Mouse (Mus musculus) neural tube, embryonic 13.5 days (tissue): ENCODE results near the gene Pgap3. TPM values are rescaled to one million over a fixed set of nuclear protein-coding genes. Genes with fewer than 3 reads are reported as not detected.

Source experiments
- ATAC-seq: fragments of 200-750 bp; cut with Nextera tagmentation; 2 replicates; pipeline ENCODE4 v1.8.0; 2017; ENCODE audit warnings: low read depth, mild to moderate bottlenecking, moderate TSS enrichment, moderate library complexity
- H3K27ac ChIP-seq: fragments of 300-500 bp; sonication (generic); replicated peaks from 2 replicates; pipeline ENCODE4 v1.5.1; 2015; ENCODE audit warnings: moderate library complexity, mild to moderate bottlenecking, inconsistent platforms
- H3K27me3 ChIP-seq: fragments of 300-500 bp; sonication (generic); 2 replicates; pipeline ENCODE4 v1.6.1; 2015; ENCODE audit warnings: mild to moderate bottlenecking, inconsistent platforms
- H3K36me3 ChIP-seq: fragments of 300-500 bp; sonication (generic); 2 replicates; pipeline ENCODE4 v1.6.1; 2015; ENCODE audit warnings: mild to moderate bottlenecking, inconsistent platforms
- H3K4me1 ChIP-seq: fragments of 300-500 bp; sonication (generic); replicated peaks from 2 replicates; pipeline ENCODE4 v1.6.1; 2015; ENCODE audit warnings: inconsistent platforms
- H3K4me2 ChIP-seq: fragments of 300-500 bp; sonication (generic); 2 replicates; pipeline ENCODE4 v1.6.1; 2015; ENCODE audit warnings: inconsistent platforms, mild to moderate bottlenecking, moderate library complexity
- H3K4me3 ChIP-seq: fragments of 300-500 bp; sonication (generic); 2 replicates; pipeline ENCODE4 v1.5.1; 2015; ENCODE audit warnings: mild to moderate bottlenecking, inconsistent platforms
- H3K9ac ChIP-seq: fragments of 300-500 bp; sonication (generic); 2 replicates; pipeline ENCODE4 v1.6.1; 2015; ENCODE audit warnings: moderate library complexity, mild to moderate bottlenecking, inconsistent platforms
- H3K9me3 ChIP-seq: fragments of 300-500 bp; sonication (generic); 2 replicates; pipeline ENCODE4 v1.6.1; 2016; ENCODE audit warnings: inconsistent platforms
- WGBS: fragments of 180-500 bp; shearing (Covaris S2); methylation state at CpG from one replicate; pipeline ENCODE4 v1.1.7; 2015; 5-methylcytosine and 5-hydroxymethylcytosine counted together
- polyA plus RNA-seq: library from polyadenylated mRNA; unstranded; fragments of >200 nt; fragmentation: Nextera tagmentation; extraction: Ambion mirVana; gene quantifications from 2 replicates; pipeline ENCODE4 v1.2.1, GENCODE M21; 2015

The Pgap3 gene
- polyA plus RNA-seq, 1 experiment from 2014 or later = 8.7 TPM

DNA sequence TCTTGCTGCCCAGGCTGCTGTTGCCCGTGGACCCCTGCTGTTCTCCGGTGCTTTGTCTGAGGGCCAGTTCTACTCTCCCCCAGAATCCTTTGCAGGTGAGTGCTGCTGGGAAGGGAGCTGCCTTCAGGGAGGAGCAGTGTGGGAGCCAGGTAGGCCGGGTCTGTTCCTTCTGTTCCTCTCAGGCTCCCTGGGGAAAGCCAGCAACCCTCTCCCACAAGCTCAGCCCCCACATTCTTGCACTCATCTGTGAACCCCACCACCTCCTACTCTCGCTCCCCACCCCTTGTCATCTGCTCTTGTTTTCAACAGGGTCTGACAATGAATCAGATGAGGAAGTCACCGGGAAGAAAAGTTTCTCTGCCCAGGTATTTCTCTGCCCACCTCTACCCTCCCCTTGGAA, 23.5 kb downstream of the Pgap3 start:
- no peak for ATAC-seq
- Histone ChIP-seq H3K27me3 (no peaks in the 10 kb centered on the region), H3K9me3 (no peaks in the 10 kb centered on the region), H3K4me2 (no peak overlapping the region), H3K36me3 (peaks cover 67% of the 10 kb centered on the region), H3K4me1 (peaks cover 9% of the 10 kb centered on the region), H3K27ac (no peak overlapping the region), H3K9ac (no peak overlapping the region), H3K4me3 (no peak overlapping the region)
- 73% methylated on average over 5 of the region's 5 CpGs for WGBS

DNA sequence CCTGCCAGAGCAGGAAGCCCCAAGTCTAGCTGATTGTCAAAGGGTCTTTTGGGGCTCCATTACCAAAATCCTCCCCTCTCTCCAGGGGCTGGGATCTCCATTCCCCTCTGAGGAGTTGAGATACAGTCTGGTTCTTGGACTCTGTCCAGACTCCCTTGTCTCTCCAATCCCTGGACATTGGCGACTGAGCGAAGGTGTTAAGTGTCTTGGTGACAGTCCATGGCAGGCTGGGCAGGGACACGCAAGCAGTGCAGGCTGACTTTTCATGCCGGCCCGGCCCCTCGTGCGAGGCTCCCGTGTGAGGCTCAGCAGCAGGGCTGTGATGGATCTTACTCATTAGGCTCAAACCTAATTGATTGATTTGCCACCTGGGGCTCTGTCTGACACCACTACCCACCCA, 26.0 kb downstream of the Pgap3 start:
- Histone ChIP-seq H3K9ac (no peak overlapping the region), H3K4me3 (no peak overlapping the region), H3K4me1 (peaks cover 22% of the 10 kb centered on the region), H3K9me3 (no peaks in the 10 kb centered on the region), H3K4me2 (no peak overlapping the region), H3K36me3 (peaks cover 48% of the 10 kb centered on the region), H3K27ac (no peak overlapping the region), H3K27me3 (no peaks in the 10 kb centered on the region)
- 64% methylated on average over 8 of the region's 8 CpGs for WGBS
- ATAC-seq = no peak

DNA sequence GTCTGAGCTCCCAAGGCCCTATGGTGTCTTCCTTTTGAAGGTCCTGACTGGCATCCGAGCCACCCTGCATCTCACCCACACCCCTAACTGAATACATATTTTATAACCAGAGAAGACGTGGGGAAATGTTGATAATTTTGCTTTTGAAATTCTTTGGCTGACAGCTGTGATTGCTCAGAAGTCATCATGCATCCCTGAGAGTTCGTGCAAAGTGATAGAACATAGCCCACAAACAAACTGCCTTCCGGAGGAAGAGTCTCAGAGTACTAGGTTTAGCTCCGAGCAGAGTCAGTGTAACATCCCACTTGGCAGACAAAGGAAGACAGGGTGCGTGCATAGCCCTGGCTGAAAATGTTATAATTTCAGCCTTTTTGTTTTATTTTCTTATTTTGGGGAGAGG, 27.0 kb downstream of the Pgap3 start:
- WGBS = 90% methylated on average over 6 of the region's 6 CpGs
- ATAC-seq = no peak
- H3K9me3 ChIP-seq = no peaks in the 10 kb centered on the region
- H3K27ac ChIP-seq = no peak overlapping the region
- H3K4me3 ChIP-seq = no peak overlapping the region
- H3K4me1 ChIP-seq = peaks cover 22% of the 10 kb centered on the region
- no peaks in the 10 kb centered on the region for H3K27me3 ChIP-seq
- H3K36me3 ChIP-seq = peaks cover 38% of the 10 kb centered on the region
- H3K4me2 ChIP-seq = no peak overlapping the region
- H3K9ac ChIP-seq = no peak overlapping the region

DNA sequence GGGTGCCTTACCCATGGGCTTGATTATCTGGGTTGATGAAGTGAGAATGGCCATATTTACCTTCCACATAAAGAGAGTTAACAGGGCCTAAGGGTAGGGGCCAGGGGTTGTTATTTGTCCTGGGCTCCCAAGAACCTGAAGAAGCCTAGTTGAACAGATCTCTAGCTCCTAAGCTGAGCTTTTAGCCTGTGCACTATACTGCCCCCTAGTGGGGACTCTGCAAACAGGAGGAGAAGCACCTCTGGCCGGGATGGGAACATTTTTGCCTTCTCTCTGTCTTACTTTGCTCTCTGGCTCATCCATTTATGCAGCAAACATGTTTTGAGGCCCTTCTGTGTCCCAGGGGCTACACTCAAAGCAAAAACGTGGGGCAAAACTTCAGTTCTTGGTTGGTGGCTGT, 27.9 kb downstream of the Pgap3 start:
- no peak for ATAC-seq
- no peaks in the 10 kb centered on the region for H3K27me3 ChIP-seq
- peaks cover 30% of the 10 kb centered on the region for H3K36me3 ChIP-seq
- WGBS = 5% methylated on average over 2 of the region's 2 CpGs
- H3K9me3 ChIP-seq = no peaks in the 10 kb centered on the region
- peaks cover 22% of the 10 kb centered on the region for H3K4me1 ChIP-seq
- 0 out of 2 replicates have a peak overlapping the region, but pooled peaks have one; percentile 14 for H3K4me2 ChIP-seq
- no peak overlapping the region for H3K9ac ChIP-seq
- no peak overlapping the region for H3K4me3 ChIP-seq
- H3K27ac ChIP-seq = 0 out of 2 replicates have a peak overlapping the region, but pooled peaks have one; percentile 52

DNA sequence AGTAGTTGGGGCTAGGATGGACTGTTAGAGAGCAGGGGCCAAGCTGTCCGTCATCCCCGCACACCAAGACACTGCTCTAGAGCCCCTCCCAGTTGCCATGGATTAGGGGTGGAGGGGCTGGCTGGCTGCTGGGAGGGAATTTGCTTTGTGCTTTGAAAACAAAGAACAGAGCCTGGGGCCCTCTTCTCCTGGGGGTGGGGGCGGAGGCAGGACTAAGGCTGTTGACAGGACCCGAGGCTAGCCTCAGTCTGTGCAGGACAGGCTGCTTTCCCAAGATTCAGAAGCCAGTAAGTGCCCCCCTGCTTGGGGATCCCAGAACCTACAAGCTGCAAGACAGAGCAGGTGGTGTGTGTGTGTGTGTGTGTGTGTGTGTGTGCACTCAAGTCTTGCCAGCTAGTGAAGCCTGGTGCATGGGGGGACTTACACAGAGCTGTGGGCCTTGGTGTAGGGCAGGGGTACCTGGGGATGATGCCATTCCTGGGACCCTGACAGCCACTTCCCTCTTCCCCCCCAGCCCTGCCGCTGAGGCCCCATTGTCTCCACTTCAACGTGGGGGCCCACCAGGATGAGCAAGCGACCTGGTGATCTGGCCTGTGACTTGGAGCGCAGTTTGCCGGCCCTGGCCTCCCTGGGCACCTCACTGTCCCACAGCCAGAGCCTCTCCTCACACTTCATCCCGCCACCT, 28.6 kb downstream of the Pgap3 start:
- WGBS = 34% methylated on average over 10 of the region's 10 CpGs

DNA sequence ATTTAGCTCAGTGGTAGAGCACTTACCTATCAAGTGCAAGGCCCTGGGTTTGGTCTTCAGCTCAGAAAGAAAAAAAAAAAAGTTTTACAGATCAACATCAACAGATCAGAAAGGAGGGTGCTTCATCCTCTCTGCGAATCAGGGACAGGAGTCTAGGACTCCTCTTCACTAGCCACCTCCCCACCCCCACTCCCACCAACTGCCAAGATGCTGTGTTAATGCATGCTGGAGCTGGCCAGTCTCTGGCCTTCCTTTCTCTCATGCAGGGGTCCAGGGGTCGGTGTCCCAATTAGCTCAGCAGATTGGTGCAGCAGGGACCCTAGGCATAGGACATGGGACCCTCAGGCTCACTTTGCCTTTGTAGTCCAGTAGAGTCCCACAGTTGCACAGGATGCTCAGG, 29.7 kb downstream of the Pgap3 start:
- Histone ChIP-seq H3K27ac (no peak overlapping the region), H3K4me1 (peaks cover 22% of the 10 kb centered on the region), H3K9ac (no peak overlapping the region), H3K9me3 (no peaks in the 10 kb centered on the region), H3K4me3 (no peak overlapping the region), H3K27me3 (no peaks in the 10 kb centered on the region), H3K4me2 (no peak overlapping the region), H3K36me3 (peaks cover 12% of the 10 kb centered on the region)
- 87% methylated on average over 2 of the region's 2 CpGs for WGBS
- no peak for ATAC-seq

More for the DNA sequence above, 28.6 kb downstream of the Pgap3 start:
- Histone ChIP-seq H3K4me3 (no peak overlapping the region), H3K9ac (peak overlapping the region; percentile 8; the same call in 1 of the 2 replicates), H3K36me3 (peaks cover 23% of the 10 kb centered on the region), H3K4me2 (0 out of 2 replicates have a peak overlapping the region, but pooled peaks have one; percentile 14), H3K9me3 (no peaks in the 10 kb centered on the region), H3K27me3 (no peaks in the 10 kb centered on the region), H3K27ac (peak overlapping the region; percentile 52), H3K4me1 (peaks cover 22% of the 10 kb centered on the region)
- ATAC-seq = peak; percentile 56

DNA sequence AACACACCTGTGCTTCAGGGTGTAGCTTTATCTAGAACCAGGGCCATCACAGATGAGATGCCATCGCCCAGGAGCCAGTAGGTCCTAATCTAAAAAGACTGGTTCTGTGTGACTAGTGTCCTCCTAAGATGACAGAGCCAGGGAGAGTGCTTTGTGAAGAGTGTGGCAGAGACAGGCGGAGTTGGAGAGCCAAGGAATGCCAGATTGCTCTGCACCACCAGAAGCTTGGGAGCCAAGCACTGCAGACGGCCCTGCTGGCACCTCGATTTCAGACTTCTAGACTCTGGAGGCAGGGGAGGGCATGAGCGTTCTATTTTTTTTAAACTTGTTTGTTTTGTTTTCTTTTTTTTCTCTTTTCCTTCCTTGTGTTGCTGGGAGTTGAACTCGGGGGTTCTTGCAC, 31.0 kb downstream of the Pgap3 start:
- Histone ChIP-seq H3K27ac (no peak overlapping the region), H3K4me3 (no peak overlapping the region), H3K27me3 (no peaks in the 10 kb centered on the region), H3K36me3 (no peaks in the 10 kb centered on the region), H3K4me1 (peaks cover 22% of the 10 kb centered on the region), H3K4me2 (no peak overlapping the region), H3K9me3 (no peaks in the 10 kb centered on the region), H3K9ac (no peak overlapping the region)
- ATAC-seq = no peak
- WGBS = 85% methylated on average over 6 of the region's 6 CpGs

DNA sequence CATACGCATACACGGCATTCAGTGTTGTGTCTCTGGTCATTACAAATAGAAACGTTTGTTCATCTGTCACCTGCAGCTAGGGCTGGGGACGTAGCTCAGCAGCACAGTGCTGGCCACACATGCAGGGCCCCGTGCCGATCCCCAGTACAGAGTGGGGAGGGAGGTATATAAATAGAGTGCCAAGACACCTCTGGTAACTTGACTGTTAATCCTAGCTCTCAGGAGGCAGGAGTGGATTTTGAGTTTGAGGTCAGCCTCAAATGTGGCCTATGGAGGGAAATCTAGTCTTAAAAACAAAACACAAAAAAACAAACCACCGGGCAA, 32.5 kb downstream of the Pgap3 start:
- Histone ChIP-seq H3K27me3 (no peaks in the 10 kb centered on the region), H3K27ac (no peak overlapping the region), H3K36me3 (no peaks in the 10 kb centered on the region), H3K4me1 (peaks cover 22% of the 10 kb centered on the region), H3K9me3 (no peaks in the 10 kb centered on the region), H3K9ac (no peak overlapping the region), H3K4me2 (no peak overlapping the region), H3K4me3 (no peak overlapping the region)
- no peak for ATAC-seq
- 87% methylated on average over 7 of the region's 7 CpGs for WGBS

DNA sequence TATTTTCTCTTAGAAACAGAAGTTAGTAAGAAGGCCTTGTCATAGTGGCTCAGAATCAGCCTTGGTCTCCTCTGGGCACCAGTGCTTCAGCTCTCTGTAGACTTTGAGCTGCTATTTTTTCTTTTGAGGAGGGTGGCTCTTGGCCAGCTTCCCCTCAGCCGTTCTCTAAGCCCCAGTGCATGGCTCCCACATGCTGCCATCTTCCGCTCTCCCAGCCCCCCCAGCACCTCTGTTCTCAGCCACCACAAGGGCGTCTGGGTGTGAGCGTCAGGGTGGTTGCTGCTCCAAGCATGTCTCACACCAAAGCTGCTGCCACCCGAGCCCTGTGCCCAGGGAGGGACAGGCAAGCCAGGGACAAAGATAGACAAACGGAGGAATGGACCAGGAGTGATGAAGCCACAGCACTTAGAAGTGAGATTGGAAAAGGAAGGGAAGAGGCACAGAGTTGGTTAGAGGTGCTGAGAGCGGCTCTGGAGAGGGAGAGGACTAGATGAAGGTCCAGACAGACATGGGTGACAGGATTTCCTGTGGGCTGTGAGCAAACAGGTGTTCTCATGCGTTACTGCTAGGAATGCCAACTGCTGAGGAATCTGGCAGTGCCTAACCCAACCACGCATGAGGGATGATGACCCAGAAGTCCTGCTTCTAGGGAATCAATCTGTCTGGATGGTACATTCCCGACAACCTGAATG, 33.0 kb downstream of the Pgap3 start:
- Histone ChIP-seq H3K9ac (no peak overlapping the region), H3K4me2 (no peak overlapping the region), H3K36me3 (no peaks in the 10 kb centered on the region), H3K4me1 (peaks cover 22% of the 10 kb centered on the region), H3K4me3 (no peak overlapping the region), H3K9me3 (no peaks in the 10 kb centered on the region), H3K27me3 (no peaks in the 10 kb centered on the region), H3K27ac (no peak overlapping the region)
- ATAC-seq = no peak
- 84% methylated on average over 10 of the region's 10 CpGs for WGBS

DNA sequence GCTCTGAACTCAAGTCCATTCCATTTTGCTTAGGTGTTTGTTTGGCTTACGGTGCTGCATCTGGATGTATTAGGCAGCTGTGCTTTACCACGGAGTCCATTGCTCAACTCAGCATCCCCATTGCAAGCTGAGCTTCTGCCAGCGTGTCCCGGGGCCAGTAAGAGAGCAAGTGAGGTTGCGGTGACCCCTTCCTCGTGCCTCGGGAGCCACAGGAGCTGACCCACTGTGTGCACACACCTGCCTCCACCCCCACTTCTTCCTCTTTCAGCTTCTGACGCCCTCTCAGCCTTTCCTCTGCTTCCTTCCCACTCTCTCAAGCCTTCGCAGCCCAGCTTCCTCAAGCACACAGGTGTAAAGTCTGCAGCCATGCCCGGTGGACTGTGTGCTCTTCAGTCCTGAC, 34.0 kb downstream of the Pgap3 start:
- Histone ChIP-seq H3K36me3 (no peaks in the 10 kb centered on the region), H3K4me3 (no peak overlapping the region), H3K4me2 (no peak overlapping the region), H3K4me1 (peaks cover 22% of the 10 kb centered on the region), H3K9ac (no peak overlapping the region), H3K27ac (no peak overlapping the region), H3K27me3 (no peaks in the 10 kb centered on the region), H3K9me3 (no peaks in the 10 kb centered on the region)
- 82% methylated on average over 10 of the region's 10 CpGs for WGBS
- ATAC-seq = no peak

DNA sequence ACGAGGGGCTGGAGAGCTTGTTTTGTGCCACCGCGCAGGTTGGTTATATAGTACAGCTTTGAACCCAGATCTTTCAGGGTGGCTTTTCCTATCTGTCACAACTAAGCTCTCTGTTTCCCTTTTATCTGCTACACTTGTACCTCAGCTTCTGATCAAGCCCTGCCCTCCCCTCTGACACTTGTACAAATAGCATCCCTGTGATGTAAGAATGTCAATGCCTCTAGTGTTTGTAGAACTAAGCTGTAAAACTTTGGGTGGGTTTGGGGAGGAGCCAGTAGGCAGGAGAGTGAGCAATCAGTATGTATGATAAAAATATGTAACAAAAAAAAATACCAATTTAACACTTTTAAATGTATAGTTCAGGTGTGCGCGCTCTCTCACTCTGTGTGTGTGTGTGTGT, 35.9 kb downstream of the Pgap3 start:
- 93% methylated on average over 5 of the region's 5 CpGs for WGBS
- Histone ChIP-seq H3K9ac (no peak overlapping the region), H3K4me1 (peaks cover 33% of the 10 kb centered on the region), H3K4me2 (no peak overlapping the region), H3K4me3 (no peak overlapping the region), H3K9me3 (no peaks in the 10 kb centered on the region), H3K27ac (no peak overlapping the region), H3K27me3 (no peaks in the 10 kb centered on the region), H3K36me3 (no peaks in the 10 kb centered on the region)
- ATAC-seq = no peak

DNA sequence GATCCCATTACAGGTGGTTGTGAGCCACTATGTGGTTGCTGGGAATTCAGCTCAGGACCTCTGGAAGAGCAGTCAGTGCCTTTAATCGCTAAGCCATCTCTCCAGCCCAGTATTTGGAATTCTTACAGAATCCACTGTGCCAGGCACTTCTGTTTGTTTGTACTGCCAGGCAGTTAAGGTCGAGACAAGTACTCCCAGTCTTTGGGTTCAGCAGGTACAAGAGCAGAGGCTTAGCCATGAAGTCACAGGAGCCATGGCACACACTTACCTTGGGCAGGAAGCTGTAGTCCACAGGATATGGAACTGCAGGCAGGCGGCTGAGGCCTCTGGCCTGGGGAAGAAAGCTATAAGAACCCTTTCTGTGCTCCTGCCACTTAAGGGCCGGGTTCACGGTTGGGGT, 36.5 kb downstream of the Pgap3 start:
- Histone ChIP-seq H3K4me1 (peaks cover 39% of the 10 kb centered on the region), H3K27me3 (no peaks in the 10 kb centered on the region), H3K9me3 (no peaks in the 10 kb centered on the region), H3K9ac (0 out of 2 replicates have a peak overlapping the region, but pooled peaks have one; percentile 22), H3K4me2 (no peak overlapping the region), H3K4me3 (no peak overlapping the region), H3K27ac (no peak overlapping the region), H3K36me3 (no peaks in the 10 kb centered on the region)
- ATAC-seq = no peak
- WGBS = 84% methylated on average over 5 of the region's 5 CpGs
